Mouse (Mus musculus): ENCODE results near the gene Cd59a. TPM values are rescaled to one million over a fixed set of nuclear protein-coding genes. Genes with fewer than 3 reads are reported as not detected.
"Not testable (repeated sequence)": the region's sequence is repeated elsewhere in the genome, so short reads cannot be mapped to it uniquely, and the experiment has no call there.

Gene Cd59a
- total and polyA plus RNA-seq, 3 experiments: 40.1 to 53.9 (median 48.9) TPM

DNA sequence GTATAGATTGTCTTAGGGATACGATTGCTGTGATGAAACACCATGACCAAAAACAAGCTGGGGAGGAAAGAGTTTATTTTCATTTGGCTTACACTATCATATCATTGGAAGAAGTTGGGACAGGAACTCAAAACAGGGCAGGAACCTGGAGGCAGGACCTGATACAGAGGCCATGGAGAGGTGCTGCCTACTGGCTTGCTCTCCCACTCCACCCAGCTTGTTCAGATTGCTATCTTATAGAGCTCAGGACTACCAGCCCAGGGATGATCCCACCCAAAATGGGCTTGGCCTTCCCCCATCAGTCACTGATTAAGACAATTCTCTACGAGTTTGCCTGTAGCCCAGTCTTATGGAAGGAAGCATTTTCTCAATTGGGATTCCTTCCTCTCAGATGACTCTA is 31.4 kb upstream of the Cd59a start:
- Histone ChIP-seq H3K27ac (no peak overlapping the region), H3K36me3 (ENCODE audit: control insufficient read depth, insufficient read depth, low read length) (no peaks in the 10 kb centered on the region), H3K9ac (ENCODE audit: low read depth, low read length) (no peak overlapping the region), H3K4me3 (no peak overlapping the region), H3K79me2 (replicated peaks; ENCODE audit: control insufficient read depth, insufficient read depth, low read length) (no peaks in the 10 kb centered on the region), H3K4me1 (ENCODE audit: control insufficient read depth, insufficient read depth, low read length) (peaks cover 1% of the 10 kb centered on the region; the same call in 1 of the 2 replicates), H3K27me3 (ENCODE audit: control insufficient read depth, insufficient read depth, low read length) (no peaks in the 10 kb centered on the region)
- TF ChIP-seq EP300 (IDR thresholded peaks at IDR 0.05; ENCODE audit: insufficient read depth, low read depth, low read length) (no peak), POLR2A (IDR thresholded peaks at IDR 0.05; ENCODE audit: insufficient read depth, low read depth, low read length) (no peak), CTCF (IDR thresholded peaks at IDR 0.05) (no peak)
- intact Hi-C loops (cut with DNase I): no loop called here
- WGBS: 73% methylated on average over 2 of the region's 2 CpGs
- DNase-seq: no peak

DNA sequence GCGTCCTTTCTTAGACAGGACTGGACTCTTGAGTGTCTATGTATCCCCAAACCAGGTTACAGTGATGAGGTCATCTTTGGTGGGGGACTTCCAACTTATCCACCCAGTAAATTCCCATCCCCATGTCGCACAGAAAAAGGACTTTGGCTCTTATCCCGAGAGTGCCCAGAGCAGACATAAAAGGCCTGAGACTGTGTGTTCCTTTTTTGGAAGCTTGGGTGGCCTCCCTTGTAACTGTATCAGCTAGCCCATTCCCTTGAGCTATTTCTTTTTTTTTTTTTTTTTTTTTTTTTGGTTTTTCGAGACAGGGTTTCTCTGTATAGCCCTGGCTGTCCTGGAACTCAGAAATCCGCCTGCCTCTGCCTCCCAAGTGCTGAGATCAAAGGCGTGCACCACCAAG is 30.1 kb upstream of the Cd59a start, which contains the start of gene Gm10912:
Gene Gm10912 (plus strand): TSS at position 301 of the 400 bp plus-strand sequence.
- intact Hi-C loops (cut with DNase I); H3K9ac ChIP-seq (ENCODE audit: low read depth, low read length); H3K27ac ChIP-seq; H3K36me3 ChIP-seq (ENCODE audit: control insufficient read depth, insufficient read depth, low read length); H3K4me1 ChIP-seq (ENCODE audit: control insufficient read depth, insufficient read depth, low read length); H3K27me3 ChIP-seq (ENCODE audit: control insufficient read depth, insufficient read depth, low read length); H3K79me2 ChIP-seq (replicated peaks; ENCODE audit: control insufficient read depth, insufficient read depth, low read length); DNase-seq; H3K4me3 ChIP-seq: not testable (repeated sequence)
- 78% methylated on average over 6 of the region's 6 CpGs for WGBS

DNA sequence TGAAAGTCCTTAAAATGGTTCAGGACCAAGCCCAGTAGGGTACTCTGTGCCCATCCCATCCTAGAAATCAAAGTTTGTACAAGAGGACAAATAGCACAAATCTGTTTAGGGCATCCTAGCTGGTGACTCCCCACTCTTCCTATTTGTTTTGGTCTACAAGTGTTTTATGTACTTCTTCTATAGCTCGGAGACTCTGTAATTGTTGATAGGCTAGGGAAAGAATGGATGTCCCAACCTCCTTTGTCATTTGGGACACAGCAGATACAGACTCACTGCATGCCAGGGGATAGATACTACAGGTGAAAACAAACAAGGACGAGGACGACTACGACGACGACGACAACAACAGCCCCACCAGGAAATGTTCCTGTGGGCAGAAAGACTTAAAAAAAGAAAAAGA is 27.2 kb upstream of the Cd59a start, which contains the start of gene Gm10799:
Gene Gm10799 (minus strand): TSS at position 101 of the 400 bp plus-strand sequence.
- WGBS: 36% methylated on average over 7 of the region's 7 CpGs
- not testable (repeated sequence) for H3K36me3 ChIP-seq (ENCODE audit: control insufficient read depth, insufficient read depth, low read length); DNase-seq; H3K27me3 ChIP-seq (ENCODE audit: control insufficient read depth, insufficient read depth, low read length); H3K79me2 ChIP-seq (replicated peaks; ENCODE audit: control insufficient read depth, insufficient read depth, low read length); H3K4me1 ChIP-seq (ENCODE audit: control insufficient read depth, insufficient read depth, low read length); H3K9ac ChIP-seq (ENCODE audit: low read depth, low read length); H3K4me3 ChIP-seq; H3K27ac ChIP-seq
- intact Hi-C loops (cut with DNase I): loop anchor here (1.0 kb wide), 1 partner anchor 25 kb away; no protein-coding TSS in a partner anchor

DNA sequence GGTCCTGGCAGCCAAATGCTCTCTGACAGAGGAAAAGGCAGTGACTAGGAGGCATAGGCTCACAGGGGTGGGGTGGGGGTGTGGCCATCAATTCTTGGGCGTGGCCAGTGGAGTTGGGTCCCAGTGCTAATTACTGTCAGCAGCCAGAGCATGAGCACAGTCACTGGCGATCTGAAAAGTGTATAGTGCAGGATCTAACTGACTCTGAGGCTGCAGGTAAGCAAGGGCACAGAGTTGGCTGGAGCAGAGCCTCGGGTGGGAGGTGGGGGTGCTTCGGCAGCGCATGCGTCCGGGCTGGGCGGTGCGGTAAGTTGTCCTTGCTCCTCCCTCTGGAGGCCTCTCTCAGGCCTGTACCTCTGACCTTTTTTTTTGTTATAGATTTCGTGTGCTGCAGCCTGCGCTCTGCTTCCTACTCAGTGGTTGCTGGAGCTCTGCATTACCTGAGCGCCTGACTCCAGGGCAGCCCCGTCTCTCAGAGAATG is 25.9 kb upstream of the Cd59a start, which contains the start of gene Cd59b:
Gene Cd59b (plus strand): TSS at position 146 of the 482 bp plus-strand sequence.
- 9% methylated on average over 13 of the region's 13 CpGs for WGBS
- Histone ChIP-seq H3K27ac (no peak within 1 kb of the TSS), H3K36me3 (ENCODE audit: control insufficient read depth, insufficient read depth, low read length) (no peaks in the 10 kb centered on the region), H3K27me3 (ENCODE audit: control insufficient read depth, insufficient read depth, low read length) (no peaks in the 10 kb centered on the region), H3K79me2 (replicated peaks; ENCODE audit: control insufficient read depth, insufficient read depth, low read length) (no peaks in the 10 kb centered on the region), H3K9ac (ENCODE audit: low read depth, low read length) (peak within 1 kb of the TSS; percentile 36; the same call in 1 of the 2 replicates), H3K4me3 (no peak within 1 kb of the TSS; the same call in 1 of the 2 replicates), H3K4me1 (ENCODE audit: control insufficient read depth, insufficient read depth, low read length) (peaks cover 1% of the 10 kb centered on the region; the same call in 1 of the 2 replicates)
- no peak for TF ChIP-seq POLR2A (IDR thresholded peaks at IDR 0.05; ENCODE audit: insufficient read depth, low read depth, low read length)
- TF ChIP-seq EP300 (IDR thresholded peaks at IDR 0.05; ENCODE audit: insufficient read depth, low read depth, low read length): no peak
- TF ChIP-seq CTCF (IDR thresholded peaks at IDR 0.05): no peak
- DNase-seq: peak; percentile 57 to 62
- intact Hi-C loops (cut with DNase I): no loop called here

DNA sequence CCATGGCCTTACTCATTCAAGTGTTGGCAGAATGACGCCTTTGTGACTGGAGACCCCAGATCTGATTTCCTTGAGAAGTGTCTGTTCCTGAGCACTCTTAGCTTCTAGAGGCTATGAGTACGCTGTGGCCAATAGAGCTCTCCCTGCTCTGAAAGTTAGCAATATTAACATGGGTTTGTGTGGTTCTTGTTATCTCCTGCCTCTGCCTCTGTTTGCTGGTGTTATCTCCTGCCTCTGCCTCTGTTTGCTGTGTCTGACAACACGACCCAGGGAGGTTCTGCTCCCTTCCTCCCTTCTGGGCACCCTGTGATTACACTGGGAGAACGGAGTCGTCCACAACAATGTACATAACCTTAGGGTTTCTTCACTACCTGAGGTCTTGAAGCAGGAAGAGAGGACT is 17.3 kb upstream of the Cd59a start:
- WGBS: 59% methylated on average over 5 of the region's 5 CpGs

DNA sequence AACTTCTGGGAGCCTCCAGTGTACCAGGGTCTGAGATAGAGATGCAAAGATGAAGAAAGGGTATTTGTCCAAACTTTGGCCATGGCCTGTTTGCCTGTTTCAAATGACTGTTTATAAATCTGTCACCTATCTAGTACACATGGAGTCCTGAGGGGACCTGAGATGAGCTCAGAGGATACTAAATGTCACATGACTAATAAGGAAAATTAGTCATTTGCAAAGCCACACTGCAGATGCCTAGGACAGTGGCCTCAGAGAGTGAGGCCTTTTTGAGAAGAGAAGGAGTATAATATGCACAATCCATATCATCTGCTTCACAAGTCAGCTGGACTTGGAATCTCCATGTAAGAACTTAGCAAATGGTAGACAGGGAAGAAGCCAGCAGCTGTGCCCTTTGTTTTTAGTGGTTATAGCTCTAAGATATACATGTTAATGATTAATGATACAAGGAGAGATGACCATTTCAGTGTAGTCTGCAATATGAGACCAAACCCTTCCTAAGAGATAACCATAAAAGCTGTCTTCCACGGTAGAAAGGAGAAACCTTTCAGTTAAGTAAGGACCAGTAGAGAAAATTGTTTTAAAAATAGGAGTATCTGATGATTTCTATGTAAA is 14.1 kb upstream of the Cd59a start:
- H3K4me3 ChIP-seq; H3K4me1 ChIP-seq (ENCODE audit: control insufficient read depth, insufficient read depth, low read length); DNase-seq; H3K27me3 ChIP-seq (ENCODE audit: control insufficient read depth, insufficient read depth, low read length); H3K36me3 ChIP-seq (ENCODE audit: control insufficient read depth, insufficient read depth, low read length); H3K27ac ChIP-seq; intact Hi-C loops (cut with DNase I); H3K79me2 ChIP-seq (replicated peaks; ENCODE audit: control insufficient read depth, insufficient read depth, low read length); H3K9ac ChIP-seq (ENCODE audit: low read depth, low read length): not testable (repeated sequence)
- WGBS: no CpG with 5 or more reads among the region's 1 CpGs

More for the DNA sequence above, 17.3 kb upstream of the Cd59a start:
- DNase-seq; H3K27ac ChIP-seq; H3K4me3 ChIP-seq; H3K36me3 ChIP-seq (ENCODE audit: control insufficient read depth, insufficient read depth, low read length); H3K27me3 ChIP-seq (ENCODE audit: control insufficient read depth, insufficient read depth, low read length); H3K4me1 ChIP-seq (ENCODE audit: control insufficient read depth, insufficient read depth, low read length); H3K79me2 ChIP-seq (replicated peaks; ENCODE audit: control insufficient read depth, insufficient read depth, low read length); H3K9ac ChIP-seq (ENCODE audit: low read depth, low read length); intact Hi-C loops (cut with DNase I): not testable (repeated sequence)
